Comparison of ENCODE assay signal across 8 mouse cellular contexts in genomic region chr13:73263128-73263971, GRCm38 (mm10). TPM values are rescaled to one million over a fixed set of nuclear protein-coding genes. Genes with fewer than 3 reads are reported as not detected.
DNase-seq lines count a peak whose midpoint lies in the region; ATAC-seq and TF ChIP-seq lines count a peak whose summit lies in the region.

No protein-coding gene starts in this region.

- ATAC-seq in heart, embryonic 12.5 days (ENCODE audit: insufficient number of reproducible peaks, low FRiP score): no peak
- peak; percentile 55; the same call in 1 of the 2 replicates for ATAC-seq in kidney, embryonic 16.5 days (ENCODE audit: low FRiP score, low TSS enrichment)
- no peak for ATAC-seq in neural tube, embryonic 12.5 days (ENCODE audit: low FRiP score, low read depth)

- intact Hi-C loops in gastrocnemius, adult 2 months (cut with DNase I): no loop called here

- peaks cover 11% of the 10 kb centered on the region; the same call in 1 of the 2 replicates for H3K36me3 ChIP-seq in heart, embryonic 12.5 days
- no peaks in the 10 kb centered on the region for H3K36me3 ChIP-seq in kidney, embryonic 16.5 days (ENCODE audit: insufficient read depth, low read length)
- no peaks in the 10 kb centered on the region for H3K36me3 ChIP-seq in neural tube, embryonic 12.5 days

- H3K9ac ChIP-seq in heart, embryonic 12.5 days: peak overlapping the region; percentile 89
- no peak overlapping the region for H3K9ac ChIP-seq in kidney, embryonic 16.5 days (replicated peaks; ENCODE audit: low read length)
- no peak overlapping the region for H3K9ac ChIP-seq in neural tube, embryonic 12.5 days

- TF ChIP-seq CTCF in gastrocnemius, adult 2 months (IDR thresholded peaks at IDR 0.05): no peak

- peak overlapping the region; percentile 26 for H3K4me3 ChIP-seq in gastrocnemius, adult 2 months
- H3K4me3 ChIP-seq in heart, embryonic 12.5 days: peak overlapping the region; percentile 71
- H3K4me3 ChIP-seq in kidney, embryonic 16.5 days (ENCODE audit: low read length): peak overlapping the region; percentile 24
- no peak overlapping the region for H3K4me3 ChIP-seq in neural tube, embryonic 12.5 days

- H3K27me3 ChIP-seq in heart, embryonic 12.5 days (replicated peaks): peaks cover 91% of the 10 kb centered on the region
- H3K27me3 ChIP-seq in kidney, embryonic 16.5 days (ENCODE audit: insufficient read depth, low read length): peaks cover 98% of the 10 kb centered on the region
- peaks cover 100% of the 10 kb centered on the region for H3K27me3 ChIP-seq in neural tube, embryonic 12.5 days (replicated peaks)

- H3K4me1 ChIP-seq in heart, embryonic 12.5 days (replicated peaks): peaks cover 53% of the 10 kb centered on the region
- peaks cover 37% of the 10 kb centered on the region for H3K4me1 ChIP-seq in kidney, embryonic 16.5 days (ENCODE audit: insufficient read depth, low read length)
- H3K4me1 ChIP-seq in neural tube, embryonic 12.5 days: peaks cover 33% of the 10 kb centered on the region

- WGBS in heart, embryonic 12.5 days: 1% methylated on average over 40 of the region's 40 CpGs
- 1% methylated on average over 40 of the region's 40 CpGs for WGBS in kidney, embryonic 16.5 days
- WGBS in neural tube, embryonic 12.5 days: under 1% methylated on average over 40 of the region's 40 CpGs

- H3K27ac ChIP-seq in gastrocnemius, adult 2 months: no peak overlapping the region
- H3K27ac ChIP-seq in heart, embryonic 12.5 days (ENCODE audit: poor library complexity, severe bottlenecking): peak overlapping the region; percentile 93
- no peak overlapping the region for H3K27ac ChIP-seq in kidney, embryonic 16.5 days (ENCODE audit: low read length)
- no peak overlapping the region for H3K27ac ChIP-seq in neural tube, embryonic 12.5 days

- DNase-seq in gastrocnemius, adult 2 months: no peak
- no peak for DNase-seq in gastrocnemius, postnatal 25 days
- DNase-seq in layer of hippocampus, adult 18-20 months (ENCODE audit: low spot score in 2 of 2): no peak
- no peak for DNase-seq in urinary bladder, postnatal 14 days (ENCODE audit: low spot score)
- DNase-seq in spleen, adult 18-20 months: no peak

- peak overlapping the region; percentile 77 for H3K4me2 ChIP-seq in heart, embryonic 12.5 days
- H3K4me2 ChIP-seq in kidney, embryonic 16.5 days (replicated peaks; ENCODE audit: low read depth, low read length): peak overlapping the region; percentile 43
- peak overlapping the region; percentile 46 for H3K4me2 ChIP-seq in neural tube, embryonic 12.5 days (replicated peaks)

- no peaks in the 10 kb centered on the region for H3K9me3 ChIP-seq in heart, embryonic 12.5 days (replicated peaks)
- H3K9me3 ChIP-seq in kidney, embryonic 16.5 days (ENCODE audit: low read length): no peaks in the 10 kb centered on the region
- no peaks in the 10 kb centered on the region for H3K9me3 ChIP-seq in neural tube, embryonic 12.5 days

RNA-seq across cellular contexts. Expression of gene Irx4, which starts 3.1 kb away (rescaled TPM):
- total RNA-seq in gastrocnemius, adult 2 months (2021): not detected
- total RNA-seq in gastrocnemius, postnatal 25 days (2021): not detected
- 62.4 and 65.9 TPM in 2 replicates for polyA plus RNA-seq in heart, embryonic 12.5 days (2016; fragmentation: Nextera tagmentation; extraction: Ambion mirVana)
- polyA plus RNA-seq in kidney, embryonic 16.5 days (2015; fragmentation: Nextera tagmentation; extraction: Ambion mirVana): 0.30 and 0.42 TPM in 2 replicates
- polyA plus RNA-seq in neural tube, embryonic 12.5 days (2016; fragmentation: Nextera tagmentation; extraction: Ambion mirVana): 2.8 TPM in 2 replicates
- not detected for total RNA-seq in layer of hippocampus, adult 18-20 months (2021)
